Mouse (Mus musculus) CD4-positive, CD25-positive, alpha-beta regulatory T cell, adult 2 months (primary cell): Measurements from ENCODE around the gene Deaf1.
A peak's percentile ranks its signal among the peaks of the same experiment; 100 is the strongest.

Experiments used
- DNase-seq: peaks from one replicate; pipeline ENCODE4 v3.0.0-alpha.2; 2012; ENCODE audit warnings: low read depth, low spot score

The Deaf1 gene

DNA sequence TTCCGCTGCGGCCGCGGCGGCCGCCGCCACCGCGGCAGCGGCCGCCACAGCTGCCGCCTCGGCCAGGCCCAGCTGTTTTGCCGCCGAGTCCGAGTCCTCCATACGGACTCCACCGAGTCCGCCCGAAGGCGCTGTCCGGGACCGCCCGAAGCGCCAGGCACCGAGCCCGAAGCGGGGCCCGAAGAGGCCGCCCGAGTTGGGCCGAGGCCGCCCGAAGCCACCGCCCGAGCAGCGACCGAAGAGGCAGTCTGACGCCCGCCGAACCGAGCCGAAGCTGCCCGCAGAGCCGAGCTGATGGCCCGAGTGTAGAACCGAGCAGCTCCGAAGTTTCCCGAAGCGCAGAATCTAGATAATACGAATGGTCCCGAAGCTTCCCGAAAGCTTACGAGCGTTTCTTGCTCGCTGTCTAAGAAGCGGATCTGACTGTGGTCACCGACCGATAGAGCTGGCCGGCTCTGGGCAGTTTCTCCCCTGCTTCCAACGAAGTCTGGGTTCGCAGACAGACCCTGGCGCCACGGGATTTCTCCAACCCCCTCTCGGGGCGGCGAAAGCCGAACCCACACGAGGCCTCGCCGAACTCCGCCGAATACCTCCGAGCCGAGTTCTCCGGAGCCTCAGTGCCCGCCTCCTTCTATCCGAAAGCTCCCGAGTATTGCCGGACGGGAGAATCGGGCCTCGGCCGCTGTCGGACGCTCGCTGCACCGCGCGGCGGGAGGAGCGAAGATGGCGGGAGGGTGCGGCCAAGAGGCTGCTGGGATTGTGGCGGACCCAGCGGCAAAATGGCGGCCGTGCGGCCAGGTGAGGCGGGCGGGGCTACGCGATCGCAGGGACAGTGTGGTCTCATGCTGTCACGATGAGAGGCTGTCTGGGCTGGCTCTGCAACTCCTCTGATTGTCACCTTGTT is at the start of gene Deaf1, which contains the start of gene Tmem80:
Gene Deaf1 (minus strand): TSS at position 222 of the 904 bp plus-strand sequence.
Gene Tmem80 (plus strand): TSS at position 271 of the 904 bp plus-strand sequence.
- DNase-seq: peak; percentile 99

DNA sequence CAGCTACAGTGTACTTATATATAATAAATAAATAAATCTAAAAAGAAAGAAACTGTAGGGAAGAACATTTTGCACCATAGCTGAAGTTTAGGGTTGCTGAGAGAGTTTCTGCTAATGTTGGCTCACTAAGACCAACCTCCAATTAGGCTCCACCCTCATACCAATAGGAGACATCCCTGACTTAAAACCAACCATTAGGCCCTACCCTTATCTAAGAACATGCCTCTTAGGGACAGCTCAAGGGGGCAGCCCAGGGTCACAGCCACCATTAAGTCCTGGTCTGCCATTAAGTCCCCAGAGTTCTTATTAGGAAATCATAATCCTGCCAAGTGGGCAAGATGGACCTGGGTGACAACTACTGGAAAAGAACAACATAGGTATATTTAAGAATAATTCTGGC is 46.9 kb upstream of the Deaf1 start:
- no peak for DNase-seq

DNA sequence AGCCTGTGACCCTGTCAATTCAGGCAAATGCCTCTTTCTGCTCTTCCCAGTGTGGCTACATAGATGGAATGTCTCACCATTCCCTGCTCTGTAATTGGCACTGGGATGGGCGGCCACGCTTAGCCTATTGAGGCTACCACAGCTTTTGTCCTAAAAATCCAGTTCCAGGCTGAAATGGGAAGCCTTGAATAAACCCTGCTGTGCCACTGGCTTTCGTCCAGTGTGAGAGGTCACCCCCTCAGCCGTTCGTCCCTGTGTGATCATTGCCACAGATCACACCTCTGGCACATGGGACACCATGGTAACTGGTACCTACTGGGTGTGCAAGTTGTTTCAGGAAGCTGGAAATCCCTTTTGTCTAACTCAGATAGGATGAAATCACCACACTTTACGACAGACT is 46.1 kb upstream of the Deaf1 start:
- DNase-seq: no peak

DNA sequence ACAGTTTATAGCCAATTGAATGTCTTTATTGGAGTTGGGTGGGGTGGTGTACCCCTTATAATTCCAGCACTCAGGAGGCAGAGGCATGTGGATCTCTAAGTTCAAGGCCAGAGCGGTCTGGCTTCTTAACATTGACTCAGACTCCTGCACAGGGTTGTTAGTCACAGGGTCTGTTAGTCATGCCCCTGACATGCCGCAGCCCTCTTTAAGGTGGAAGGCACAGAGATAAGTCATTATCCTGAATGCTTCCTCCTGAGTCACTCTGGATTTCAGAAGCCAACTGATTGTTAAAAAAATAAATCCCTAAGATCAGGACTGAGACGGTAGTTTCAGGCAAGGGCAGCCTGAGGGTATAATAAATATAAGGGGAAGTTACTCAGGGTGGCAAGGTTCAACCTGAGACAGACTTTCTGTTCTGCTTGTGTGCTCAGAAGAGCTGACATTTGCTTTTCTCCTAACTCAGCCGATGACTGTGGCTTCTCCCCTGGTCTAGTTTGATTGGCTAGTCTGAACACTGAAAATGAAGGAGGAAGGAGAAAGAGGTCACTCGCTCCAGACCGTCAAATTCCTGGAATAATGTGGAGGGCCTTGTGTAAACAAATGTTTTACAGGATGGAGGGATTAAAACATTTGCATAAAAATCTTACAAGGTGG is 44.6 kb upstream of the Deaf1 start:
- no peak for DNase-seq

DNA sequence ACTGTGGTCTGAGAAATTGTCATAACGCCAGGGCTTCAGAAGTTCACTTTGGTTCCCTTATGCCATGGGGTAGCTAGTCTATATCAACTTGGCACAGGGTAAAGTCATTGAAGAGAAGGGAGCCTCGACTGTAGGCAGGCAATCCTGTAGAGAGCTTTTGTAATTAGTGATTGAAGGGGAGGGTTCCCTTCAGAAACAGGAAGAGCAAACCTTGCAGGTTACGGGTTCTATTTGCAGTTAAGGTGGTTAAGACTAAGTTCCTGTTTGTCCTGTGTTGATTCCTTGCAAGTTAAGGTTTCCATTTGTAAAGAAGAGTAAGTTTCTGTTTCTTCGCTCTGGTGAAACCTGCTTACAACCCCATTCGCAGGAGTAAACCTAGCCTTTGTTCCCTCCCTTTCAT is 42.4 kb upstream of the Deaf1 start:
- no peak for DNase-seq

DNA sequence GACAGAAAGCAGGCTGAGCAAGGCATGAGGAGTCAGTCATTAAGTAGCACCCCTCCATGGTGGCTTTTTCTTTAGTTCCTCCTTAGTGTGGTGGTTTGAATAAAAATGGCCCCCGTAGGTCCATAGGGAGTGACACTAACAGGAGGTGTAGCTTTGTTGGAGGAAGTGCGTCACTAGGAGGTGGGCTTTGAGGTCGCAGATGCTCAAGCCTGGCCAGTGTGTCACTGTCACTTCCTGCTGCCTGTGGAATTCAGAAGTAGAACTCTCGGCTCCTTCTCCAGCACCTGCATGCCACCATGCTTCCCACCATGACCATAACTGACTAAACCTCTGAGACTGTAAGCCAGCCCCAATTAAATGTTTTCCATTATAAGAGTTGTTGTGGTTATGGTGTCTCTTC is 39.9 kb upstream of the Deaf1 start:
- no peak for DNase-seq

DNA sequence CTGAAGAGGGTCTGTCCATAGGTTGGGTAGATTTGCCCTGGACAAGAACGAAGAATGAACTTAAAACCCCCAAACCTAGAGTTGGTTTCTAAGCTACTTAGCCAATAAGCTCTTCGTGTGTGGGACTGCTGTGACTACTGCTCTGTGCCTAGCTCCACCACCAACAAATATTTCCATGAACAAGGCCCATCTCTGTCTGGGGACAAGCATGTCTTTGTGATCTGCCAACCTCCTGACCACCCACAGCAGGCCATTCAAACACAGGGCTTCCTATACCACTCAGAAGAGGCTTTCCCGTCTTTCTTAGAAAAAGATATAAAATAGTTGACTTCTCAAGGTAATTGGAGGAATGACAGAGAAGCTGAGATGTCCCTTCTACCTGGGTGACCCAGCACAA is 37.6 kb upstream of the Deaf1 start:
- DNase-seq: no peak

DNA sequence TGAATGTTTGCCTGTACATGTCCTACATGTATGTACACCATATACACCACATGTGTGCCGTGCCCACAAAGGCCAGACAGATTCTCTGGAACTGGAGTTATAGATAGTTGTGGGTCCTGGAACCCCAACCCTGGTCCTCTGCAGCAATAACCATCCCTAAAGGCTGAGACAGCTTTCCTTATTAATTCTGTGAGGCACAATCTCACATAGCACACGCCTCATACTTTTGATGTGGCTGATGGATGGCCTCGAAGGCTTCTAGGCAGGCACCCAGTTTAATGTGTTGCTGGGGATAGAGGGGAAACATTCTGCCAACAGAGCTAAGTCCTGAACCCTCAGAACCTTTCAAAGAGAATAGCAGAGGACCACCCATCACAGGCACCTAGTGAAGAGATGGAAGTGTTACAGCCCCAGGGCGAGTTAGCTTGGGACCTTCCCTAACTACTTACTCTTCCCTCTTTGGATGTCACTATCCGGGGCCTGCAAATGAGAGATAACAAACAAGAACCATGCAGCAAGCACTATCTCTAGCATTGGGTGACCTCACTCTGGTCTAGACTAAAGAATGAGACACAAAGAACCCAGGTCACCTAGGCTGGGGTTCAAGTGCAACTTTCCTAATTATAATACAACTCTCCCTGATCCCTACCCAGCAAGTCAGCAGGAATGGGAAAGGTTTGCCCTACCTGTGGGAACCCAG is 37.0 kb upstream of the Deaf1 start:
- DNase-seq: no peak

DNA sequence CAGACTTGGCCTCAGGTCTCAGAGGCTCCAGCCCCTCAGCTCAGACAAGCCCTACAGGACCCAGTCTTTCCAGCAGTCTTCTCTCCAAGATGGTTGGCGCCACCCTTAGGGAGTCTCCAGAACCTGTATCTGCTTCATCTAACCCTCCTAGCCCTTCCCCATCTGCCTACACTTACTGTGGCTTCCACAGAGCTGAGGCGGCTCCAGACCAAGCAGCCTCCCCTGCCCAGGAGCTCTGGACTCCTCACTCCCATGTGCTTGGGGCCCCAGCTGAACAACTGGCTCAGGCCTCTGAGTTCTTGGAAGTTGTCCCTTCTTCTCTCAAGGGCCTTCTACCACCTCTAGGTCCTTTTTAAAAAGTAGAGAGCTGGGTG is 36.2 kb upstream of the Deaf1 start:
- DNase-seq: no peak

DNA sequence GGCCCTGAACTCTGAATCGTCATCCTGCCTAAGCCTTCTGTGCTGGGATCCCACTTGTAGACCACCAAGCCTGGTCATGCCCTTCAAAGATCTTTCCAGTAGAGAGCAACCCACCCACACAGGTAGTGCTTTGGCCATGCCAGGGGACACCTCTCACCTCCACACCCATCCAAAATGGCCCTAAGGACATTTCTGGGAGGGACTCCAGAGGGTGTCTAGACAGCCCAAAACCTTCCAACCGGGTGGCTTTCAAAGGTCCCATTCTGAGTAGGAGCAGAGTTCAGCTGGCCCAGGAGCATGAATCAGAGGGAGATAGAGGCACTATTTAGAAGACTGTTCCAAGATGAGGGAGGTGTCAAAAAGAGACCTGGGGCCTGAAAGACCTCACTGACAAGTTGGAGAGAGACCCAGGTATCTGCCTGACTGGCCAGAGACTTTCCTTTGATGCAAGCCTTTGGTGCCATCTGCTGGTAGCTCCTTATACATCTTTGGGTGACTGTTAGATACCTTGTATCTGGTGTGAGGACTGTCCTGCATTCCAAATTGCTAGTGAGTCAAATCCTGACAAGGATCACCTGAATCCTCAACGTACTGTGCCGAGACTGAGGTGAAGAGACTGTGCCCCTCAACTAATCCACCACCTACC is 35.7 kb upstream of the Deaf1 start:
- peak; percentile 88 for DNase-seq

DNA sequence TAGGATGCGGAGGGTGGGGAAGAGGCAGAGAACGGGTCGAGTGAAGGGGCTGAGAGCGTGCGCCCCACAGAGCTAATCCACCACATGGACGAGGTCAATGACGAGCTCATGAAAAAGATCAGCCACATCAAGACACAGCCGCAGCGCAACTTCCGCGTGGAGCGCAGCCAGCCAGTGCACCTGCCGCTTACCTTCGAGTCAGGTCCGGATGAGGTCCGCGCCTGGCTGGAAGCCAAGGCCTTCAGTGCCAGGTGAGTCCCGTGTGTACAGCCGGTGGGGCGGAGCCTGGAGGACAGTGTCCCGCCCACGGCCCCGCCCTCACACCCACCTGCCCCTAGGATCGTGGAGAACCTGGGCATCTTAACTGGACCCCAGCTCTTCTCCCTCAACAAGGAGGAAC is 34.0 kb upstream of the Deaf1 start:
- peak; percentile 54 for DNase-seq

DNA sequence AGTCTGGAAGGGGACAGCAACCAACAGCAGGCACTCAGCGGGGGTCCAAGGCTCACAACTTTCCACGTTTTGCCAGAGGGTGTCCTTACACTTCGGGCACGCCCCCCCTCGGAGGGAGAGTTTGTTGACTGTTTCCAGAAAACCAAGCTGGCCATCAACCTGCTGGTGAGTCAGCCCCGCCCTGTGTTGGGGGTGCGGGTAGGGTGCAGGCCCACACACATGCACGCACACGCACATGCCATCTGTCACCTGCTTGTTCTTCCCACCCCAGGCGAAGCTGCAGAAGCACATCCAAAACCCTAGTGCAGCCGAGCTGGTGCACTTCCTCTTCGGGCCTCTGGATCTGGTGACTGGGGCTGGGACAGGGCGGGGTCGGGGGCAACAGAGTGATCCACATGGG is 29.5 kb upstream of the Deaf1 start:
- no peak for DNase-seq

DNA sequence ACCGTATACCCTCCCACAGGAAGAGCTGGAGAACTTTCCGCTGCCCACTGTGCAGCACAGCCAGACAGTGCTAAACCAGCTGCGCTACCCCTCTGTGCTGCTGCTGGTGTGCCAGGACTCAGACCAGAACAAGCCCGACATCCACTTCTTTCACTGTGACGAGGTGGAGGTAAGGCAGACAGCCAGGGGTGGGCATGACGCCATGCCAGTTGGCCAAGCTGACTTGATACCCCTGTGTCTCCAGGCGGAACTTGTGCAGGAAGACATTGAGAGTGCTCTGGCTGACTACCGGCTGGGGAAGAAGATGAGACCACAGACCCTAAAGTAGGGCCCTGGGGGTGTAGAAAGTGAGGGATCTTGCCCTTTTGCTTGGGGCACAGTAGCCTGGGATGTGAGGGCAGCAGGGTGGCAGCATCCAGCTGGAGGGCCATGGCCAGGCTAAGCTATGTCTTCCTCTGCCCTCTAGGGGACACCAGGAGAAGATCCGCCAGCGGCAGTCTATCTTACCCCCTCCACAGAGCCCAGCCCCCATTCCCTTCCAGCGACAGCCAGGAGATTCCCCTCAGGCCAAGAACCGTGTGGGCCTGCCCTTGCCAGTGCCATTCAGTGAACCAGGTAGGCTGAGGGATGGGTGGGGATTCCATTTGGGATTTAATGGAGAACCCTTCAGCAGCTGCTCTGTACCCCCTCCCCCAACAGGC is 28.3 kb upstream of the Deaf1 start:
- DNase-seq: peak; percentile 25

DNA sequence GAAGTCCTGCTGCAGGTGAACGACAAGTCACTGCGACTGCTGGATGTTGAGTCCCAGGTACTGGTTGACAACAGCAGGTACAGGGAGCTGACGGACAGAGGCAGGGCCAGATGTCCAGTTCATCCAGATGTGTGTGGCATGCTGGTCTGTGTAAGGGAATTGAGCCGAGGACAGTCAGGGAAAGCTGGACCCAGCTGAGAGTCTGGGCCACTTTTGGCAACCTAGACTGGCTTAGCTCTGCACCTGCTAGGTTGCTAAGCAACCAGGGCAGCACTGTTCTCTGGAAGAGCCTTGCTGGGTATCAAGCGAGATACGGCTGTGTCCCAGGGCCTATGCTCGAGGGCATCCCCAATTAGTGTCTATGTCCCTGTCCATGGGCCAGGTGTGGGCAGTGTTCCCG is 27.6 kb upstream of the Deaf1 start:
- no peak for DNase-seq

DNA sequence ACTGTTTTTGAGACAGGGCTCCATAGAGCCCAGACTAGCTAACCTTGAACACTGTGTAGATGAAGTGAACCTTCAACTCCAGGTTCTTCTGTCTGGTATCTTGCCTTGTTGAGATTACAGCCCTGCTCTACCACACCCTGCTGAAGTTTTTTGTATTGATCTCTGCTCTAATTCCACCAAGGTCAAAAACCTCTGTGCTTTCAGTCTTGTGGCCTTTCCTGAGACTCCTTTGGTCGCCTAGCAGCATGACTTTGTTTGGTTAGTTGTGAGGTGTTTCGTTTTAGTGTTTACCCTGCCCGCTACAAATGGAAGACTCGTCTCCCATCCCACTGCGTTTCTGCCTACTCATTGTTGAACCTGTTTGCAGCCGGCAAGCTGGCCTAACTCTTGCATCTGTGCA is 23.6 kb upstream of the Deaf1 start:
- DNase-seq: no peak

DNA sequence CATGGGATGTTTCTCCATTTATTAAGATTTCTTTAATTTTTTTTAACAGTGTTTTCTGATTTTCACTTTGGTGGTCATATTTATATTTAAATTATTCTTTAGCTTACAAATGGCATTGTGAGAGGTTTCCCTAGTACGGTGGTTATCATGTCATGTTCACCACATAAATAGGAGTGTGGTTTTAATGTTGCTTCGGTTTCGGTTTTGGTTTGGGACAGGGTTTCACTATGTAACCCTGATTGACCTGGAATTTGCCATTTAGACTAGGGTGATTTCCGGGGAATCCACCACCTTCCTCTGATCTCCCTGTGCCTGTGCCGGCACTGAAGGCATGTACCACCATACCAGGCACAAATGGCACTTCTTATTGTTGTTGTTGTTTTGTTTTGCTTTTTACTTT is 17.3 kb upstream of the Deaf1 start:
- peak; percentile 59 for DNase-seq

DNA sequence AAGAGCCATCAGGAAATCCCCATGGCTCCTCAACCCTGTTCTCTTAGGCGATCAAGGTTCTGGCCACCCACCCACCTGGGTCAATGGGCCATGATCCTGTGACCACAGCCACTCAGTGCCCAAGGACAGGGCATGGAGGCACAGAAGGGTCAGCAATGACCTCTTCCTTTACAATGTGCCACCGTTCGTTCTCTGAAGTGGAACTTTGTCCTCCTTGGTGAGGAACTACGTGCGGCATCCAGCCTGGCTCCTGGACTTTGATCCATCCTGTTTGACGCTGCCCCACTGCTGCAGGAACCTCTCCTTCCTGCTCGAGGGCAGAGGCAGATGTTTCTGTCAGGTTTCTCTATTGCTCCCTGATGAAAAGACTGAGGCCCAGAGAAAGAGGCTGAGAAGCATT is 16.2 kb upstream of the Deaf1 start:
- DNase-seq: no peak

DNA sequence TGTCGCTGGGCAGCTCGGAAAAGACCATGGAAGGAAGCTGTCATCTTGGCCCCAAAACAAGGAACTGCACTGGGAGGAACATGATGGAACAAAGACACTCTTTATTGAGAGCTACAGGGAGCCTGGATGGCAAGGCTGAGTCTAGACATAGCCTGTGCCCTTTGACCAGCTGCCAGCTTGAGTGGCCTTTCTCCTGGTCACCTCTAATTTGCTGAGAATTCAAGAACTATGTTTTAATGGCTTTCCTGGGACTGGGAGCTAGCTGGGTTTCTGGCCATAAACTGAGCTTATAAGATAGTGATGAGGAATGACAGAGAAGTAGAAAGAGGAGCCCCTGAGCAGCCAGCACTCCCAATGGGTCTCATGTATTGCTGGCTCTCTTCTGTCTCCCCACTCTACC is 15.7 kb upstream of the Deaf1 start:
- no peak for DNase-seq

DNA sequence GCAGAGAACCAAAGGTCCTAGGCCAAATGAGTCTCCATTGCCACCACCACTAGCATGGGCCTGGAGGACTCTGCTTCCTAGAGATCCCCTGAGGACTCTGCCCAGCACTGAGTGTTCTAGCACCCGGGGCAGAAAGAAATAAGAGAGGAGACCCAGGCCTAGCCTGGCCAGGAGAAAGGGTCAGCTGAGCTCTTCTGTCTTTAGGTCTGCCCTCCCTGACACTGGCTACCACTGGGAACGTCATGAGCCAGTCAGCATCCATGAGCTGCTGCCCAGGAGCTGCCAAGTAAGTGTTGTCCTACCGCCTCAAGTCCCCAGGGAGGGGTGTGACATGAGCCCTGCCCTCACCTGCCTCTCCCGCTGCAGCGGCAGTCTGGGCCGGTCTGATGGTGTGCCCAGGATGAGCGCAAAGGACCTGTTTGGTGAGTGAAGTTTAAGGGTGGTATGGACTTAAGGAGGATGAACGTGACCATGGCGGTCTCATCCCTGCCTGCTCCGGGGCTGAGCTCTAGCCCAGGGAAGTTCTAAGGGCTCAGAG is 14.3 kb upstream of the Deaf1 start:
- no peak for DNase-seq

DNA sequence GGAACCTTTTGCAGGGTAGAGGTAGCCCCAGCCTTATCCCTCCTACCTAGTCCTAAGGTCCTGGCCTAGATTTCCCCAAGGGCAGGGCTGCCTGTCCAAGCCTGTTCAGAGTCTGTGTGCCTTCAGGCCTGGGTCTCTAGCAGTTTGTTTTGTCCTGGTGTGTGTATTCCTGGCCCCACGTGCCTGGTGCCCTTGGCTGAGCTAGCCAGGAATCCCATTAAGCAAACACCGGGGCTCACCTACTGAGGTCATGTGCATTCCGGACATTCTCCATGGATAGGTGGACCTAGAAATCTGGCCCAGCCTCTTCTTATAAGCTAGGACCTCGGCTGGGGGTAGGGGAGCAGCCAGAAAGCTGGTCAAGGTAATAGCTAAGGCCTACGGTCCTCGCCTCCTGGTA is 13.0 kb upstream of the Deaf1 start:
- DNase-seq: no peak

DNA sequence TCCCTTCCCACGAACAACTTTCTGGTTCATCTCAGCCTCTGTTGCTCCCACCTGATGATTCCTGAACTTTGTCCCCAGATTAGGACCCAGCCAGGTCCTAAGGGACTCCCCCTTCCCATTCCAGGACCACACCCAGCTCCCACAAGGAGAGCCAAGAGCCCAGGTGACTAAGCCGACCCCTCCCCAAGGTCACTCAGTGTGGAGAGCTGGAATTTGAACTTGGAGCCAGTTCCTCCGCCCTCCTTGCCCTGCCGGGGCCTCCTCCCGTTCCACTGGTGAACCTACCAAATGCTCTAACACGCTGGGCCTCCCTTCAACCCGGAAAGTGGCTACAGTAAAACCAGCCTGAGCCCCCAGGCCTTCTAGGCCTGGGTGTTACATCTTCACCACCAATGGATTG is 12.5 kb upstream of the Deaf1 start:
- DNase-seq: no peak
